Mouse (Mus musculus) B cell, adult 2 months (primary cell): Measurements from ENCODE around the gene Gm10358.
"Not testable (repeated sequence)": the region's sequence is repeated elsewhere in the genome, so short reads cannot be mapped to it uniquely, and the experiment has no call there.

Source experiments
- DNase-seq, 2 experiments: peaks; one replicate each; pipeline ENCODE4 v3.0.0; 2022

Gene Gm10358

GRCm38 (mm10) chr8:75406489-75406888 is at the start of gene Gm10358:
Gm10358 (minus strand) TSS chr8:75406589.
- DNase-seq, result no peak

- no peak for DNase-seq
Observed at GRCm38 (mm10) chr8:75448394-75448793, 42.0 kb upstream of the Gm10358 start, which contains the start of gene Iqcm. Iqcm (plus strand) TSS chr8:75448694.

GRCm38 (mm10) chr8:75415696-75416095 is 9.3 kb upstream of the Gm10358 start:
- DNase-seq, result not testable (repeated sequence)

GRCm38 (mm10) chr8:75384770-75385290 is 21.6 kb downstream of the Gm10358 start:
- DNase-seq, result no peak

- DNase-seq, result no peak
Observed at GRCm38 (mm10) chr8:75375530-75376123, 30.8 kb downstream of the Gm10358 start.

GRCm38 (mm10) chr8:75372006-75372405 is 34.4 kb downstream of the Gm10358 start:
- DNase-seq, result no peak
